Mouse (Mus musculus) spleen, adult 12 weeks (tissue): ENCODE data around the gene Gm7298.
"Not testable (repeated sequence)": the region's sequence is repeated elsewhere in the genome, so short reads cannot be mapped to it uniquely, and the experiment has no call there.

Source experiments
- DNase-seq: peaks from one replicate; pipeline ENCODE4 v3.0.0; 2022; ENCODE audit warnings: low spot score

Gene Gm7298

DNA sequence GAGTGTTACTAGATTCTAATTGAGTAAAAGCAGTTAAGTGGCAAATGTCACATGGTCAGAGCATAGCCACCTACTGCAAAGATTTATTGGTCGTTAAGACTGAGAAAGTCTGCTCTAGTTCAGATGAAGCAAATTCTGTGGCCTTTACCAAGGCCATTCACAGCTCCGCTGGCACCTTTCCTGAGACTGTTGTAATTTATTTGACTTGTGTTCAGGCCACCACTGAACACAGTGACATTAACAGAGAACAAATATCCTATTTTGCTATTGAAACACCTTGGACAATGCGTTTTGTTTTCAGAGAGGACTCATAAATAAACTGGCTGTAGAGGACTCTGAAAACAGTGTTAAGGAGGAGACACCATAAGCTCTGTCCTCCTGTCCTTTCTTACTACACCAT, at the start of gene Gm7298:
Gene Gm7298, plus strand, starts transcription at position 301 of the 400 bp plus-strand sequence.
- DNase-seq, result no peak

DNA sequence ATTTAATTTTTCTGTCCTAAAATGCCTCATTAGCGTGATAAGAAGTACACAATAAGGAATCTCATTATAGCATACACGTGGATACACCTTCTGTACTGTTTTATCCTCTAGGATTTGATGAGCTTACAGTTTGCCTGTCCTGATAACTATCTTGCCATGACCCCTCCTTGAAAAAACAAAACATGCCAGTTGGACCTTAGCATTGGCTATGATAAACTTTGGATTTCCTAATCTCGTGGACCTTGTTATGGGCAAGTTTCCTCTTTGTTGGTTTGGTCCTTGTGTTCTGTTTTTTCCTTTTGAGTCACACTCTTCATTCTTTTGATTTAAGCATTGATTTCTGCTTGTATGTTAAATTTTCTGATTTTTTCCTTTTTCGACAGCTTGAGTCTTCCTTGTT, 95.3 kb downstream of the Gm7298 start:
- DNase-seq, result no peak

DNA sequence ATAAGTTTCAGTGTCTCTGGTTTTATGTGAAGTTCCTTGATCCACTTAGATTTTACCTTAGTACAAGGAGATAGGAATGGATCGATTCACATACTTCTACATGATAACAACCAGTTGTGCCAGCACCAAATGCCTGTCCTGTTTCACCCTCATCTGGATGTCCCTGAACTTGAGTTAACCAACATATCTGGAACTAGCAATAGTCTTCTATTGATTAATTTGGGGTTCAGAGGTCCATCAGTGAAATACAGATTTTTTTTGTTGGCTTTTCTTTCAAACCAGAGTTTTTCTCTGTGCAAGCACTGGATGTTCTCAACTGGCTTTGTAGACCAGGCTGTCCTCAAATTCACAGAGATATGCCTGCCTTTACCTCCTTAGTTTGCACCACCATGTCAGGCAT, 103.6 kb downstream of the Gm7298 start:
- no peak for DNase-seq

DNA sequence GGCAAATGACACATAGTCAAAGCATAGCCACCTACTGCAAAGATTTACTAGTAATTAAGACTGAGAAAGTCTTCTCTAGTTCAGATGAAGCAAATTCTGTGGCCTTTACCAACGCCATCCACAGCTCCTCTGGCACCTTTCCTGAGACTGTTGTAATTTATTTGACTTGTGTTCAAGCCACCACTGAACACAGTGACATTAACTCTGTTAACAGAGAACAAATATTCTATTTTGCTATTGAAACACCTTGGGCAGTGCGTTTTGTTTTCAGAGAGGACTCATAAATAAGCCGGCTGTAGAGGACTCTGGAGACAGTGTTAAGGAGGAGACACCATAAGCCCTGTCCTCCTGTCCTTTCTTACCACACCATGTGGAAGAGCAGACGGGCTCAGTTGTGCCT, 105.5 kb downstream of the Gm7298 start, which contains the start of gene Mug1:
Gene Mug1, plus strand, starts transcription at position 271 of the 400 bp plus-strand sequence.
- not testable (repeated sequence) for DNase-seq
